Mouse (Mus musculus) left cerebral cortex, adult 18-20 months (tissue): ENCODE results near the gene Tmem132a. TPM values are rescaled to one million over a fixed set of nuclear protein-coding genes. Genes with fewer than 3 reads are reported as not detected.

Source experiments
- total RNA-seq, 2 experiments: library from RNA; stranded (reverse); gene quantifications; 2 replicates each; pipeline ENCODE4 v1.2.3; 2021

Gene Tmem132a
- total RNA-seq, 2 experiments from 2014 or later: 233 to 258 TPM

Other genes starting within 250 kb of the Tmem132a start
- gene Vwce, start 235.7 kb downstream of the Tmem132a start, total RNA-seq: under 1 TPM; 0.66 to 1.00 TPM
- not detected for gene Pga5, start 191.9 kb downstream of the Tmem132a start, total RNA-seq
- 10 to 100 TPM; 21.7 to 25.8 TPM for gene Vps37c, start 181.2 kb downstream of the Tmem132a start, total RNA-seq
- gene Cd5, start 130.9 kb downstream of the Tmem132a start, total RNA-seq: under 1 TPM in 1 of 2 experiments, not detected in 1; 0.16 TPM
- gene Cd6, start 39.9 kb downstream of the Tmem132a start, total RNA-seq: 1 to 10 TPM; 1.9 to 2.4 TPM
- gene Slc15a3, start 30.2 kb downstream of the Tmem132a start, total RNA-seq: 1 to 10 TPM; 1.2 to 1.4 TPM
- gene Tmem109, start 12.1 kb upstream of the Tmem132a start, total RNA-seq: 10 to 100 TPM; 47.7 to 55.1 TPM
- 100 to 1,000 TPM; 207 to 211 TPM for gene Prpf19, start 25.3 kb upstream of the Tmem132a start, total RNA-seq
- not detected for gene Zp1, start 50.7 kb upstream of the Tmem132a start, total RNA-seq
- under 1 TPM in 1 of 2 experiments, not detected in 1; 0.23 TPM for gene Ptgdr2, start 67.2 kb upstream of the Tmem132a start, total RNA-seq
- gene Ccdc86, start 79.3 kb upstream of the Tmem132a start, total RNA-seq: 1 to 10 TPM; 6.7 to 7.9 TPM
- not detected for gene Ms4a10, start 104.7 kb upstream of the Tmem132a start, total RNA-seq
- gene Ms4a15, start 123.3 kb upstream of the Tmem132a start, total RNA-seq: not detected
- gene Ms4a18, start 148.1 kb upstream of the Tmem132a start, total RNA-seq: not detected
- under 1 TPM in 1 of 2 experiments, not detected in 1; 0.46 TPM for gene Ms4a8a, start 211.2 kb upstream of the Tmem132a start, total RNA-seq